Mouse (Mus musculus) lung, adult 2 months (tissue): ENCODE data around the gene Slc25a17.

Experiments used
- CTCF ChIP-seq: fragments of 200-500 bp; IDR thresholded peaks from 2 replicates; pipeline ENCODE4 v1.5.1; 2011; ENCODE audit warnings: mild to moderate bottlenecking, low read length, control low read depth; ENCODE audit not compliant: insufficient read depth
- POLR2A ChIP-seq: fragments of 200-500 bp; IDR thresholded peaks from 2 replicates; pipeline ENCODE4 v1.6.1; 2011; ENCODE audit warnings: low read depth, mild to moderate bottlenecking, control low read depth, low read length, borderline replicate concordance; ENCODE audit errors: extremely low read depth

DNA sequence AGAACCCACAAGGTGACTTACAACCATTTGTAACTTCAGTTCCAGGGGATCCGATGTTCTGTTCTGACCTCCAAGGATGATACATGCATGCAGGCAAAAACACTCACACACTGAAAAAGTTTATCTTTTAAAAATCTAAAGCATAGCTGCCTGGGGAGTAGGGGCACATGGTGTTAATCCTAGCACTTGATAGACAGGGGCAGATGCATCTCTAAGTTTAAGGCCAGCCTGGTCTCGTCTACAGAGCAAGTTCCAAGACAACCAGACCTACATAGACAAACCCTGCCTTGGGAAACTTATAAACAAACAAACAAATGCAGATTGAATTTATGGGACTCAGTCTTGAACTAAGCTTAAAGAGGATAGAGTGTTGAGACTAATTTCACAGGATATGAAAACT lies 18.2 kb upstream of the Slc25a17 start:
- TF ChIP-seq POLR2A (no peak), CTCF (no peak)
